In genomic region chr4:35359376-35359775, GRCm38 (mm10) we compare ENCODE assay signal across 22 mouse cellular contexts.
DNase-seq lines count a peak whose midpoint lies in the region; ATAC-seq and TF ChIP-seq lines count a peak whose summit lies in the region.
"Had no signal": no experiment of that assay in that cellular context is flagged by ENCODE, and none has a peak within 500 bp of the region (broad histone marks: within the 10 kb centered on the region; RNA-seq: fewer than 3 reads in every experiment).

No protein-coding gene starts in this region.

- DNase-seq in cerebellum, postnatal 10 days: peak; percentile 74 to 77
- no peak for DNase-seq in cerebellum, adult 11-12 months
- DNase-seq in cerebellum, postnatal 14 days: peak; percentile 65 to 71
- DNase-seq in cerebellum, postnatal 36 days: no peak
- DNase-seq in gastrocnemius, adult 2 months: no peak
- DNase-seq in gastrocnemius, adult 8-10 months (ENCODE audit: low spot score in 2 of 2): no peak
- peak; percentile 7 for DNase-seq in liver, embryonic 11.5 days (ENCODE audit: low spot score)
- no peak for DNase-seq in liver
- DNase-seq: adrenal gland, adult 2 months; adrenal gland, adult 8-10 months; adrenal gland, postnatal 10 days; adrenal gland, postnatal 14 days; adrenal gland, postnatal 25 days; adrenal gland, postnatal 36 days; B cell, adult 2 months; cerebellum, adult 11 months; cerebellum, adult 18-20 months had no signal

- no peaks in the 10 kb centered on the region for H3K9me3 ChIP-seq in liver, embryonic 11.5 days (ENCODE audit: control insufficient read depth, low read length)
- H3K9me3 ChIP-seq: G1E had no signal

- intact Hi-C loops in gastrocnemius, adult 2 months (cut with DNase I): no loop called here

- no peak overlapping the region for H3K4me2 ChIP-seq in liver, embryonic 11.5 days

- no peaks in the 10 kb centered on the region for H3K36me3 ChIP-seq in liver, embryonic 11.5 days (ENCODE audit: control insufficient read depth, insufficient read depth, low read length)
- H3K36me3 ChIP-seq: G1E had no signal

- 89% methylated on average over 3 of the region's 3 CpGs for WGBS in liver, embryonic 11.5 days

- no peak overlapping the region for H3K9ac ChIP-seq in liver, embryonic 11.5 days (ENCODE audit: low read depth, low read length)

- no peak for TF ChIP-seq CTCF in gastrocnemius, adult 2 months (IDR thresholded peaks at IDR 0.05)

- no peak for ATAC-seq in liver, embryonic 11.5 days (replicated peaks; ENCODE audit: low FRiP score)
- ATAC-seq: activated CD4-positive, CD25-positive, alpha-beta regulatory T cell, adult 4 months; CD4-positive, CD25-positive, alpha-beta regulatory T cell, adult 4 months; Patski had no signal

- no peak overlapping the region for H3K4me3 ChIP-seq in gastrocnemius, adult 2 months
- H3K4me3 ChIP-seq in liver, embryonic 11.5 days (ENCODE audit: low read depth, low read length): no peak overlapping the region

- peak overlapping the region; percentile 58 for H3K27ac ChIP-seq in gastrocnemius, adult 2 months
- H3K27ac ChIP-seq in liver, embryonic 11.5 days (ENCODE audit: low read depth, low read length): no peak overlapping the region

- H3K27me3 ChIP-seq in liver, embryonic 11.5 days (replicated peaks; ENCODE audit: control insufficient read depth, insufficient read depth, low read length): no peaks in the 10 kb centered on the region
- H3K27me3 ChIP-seq: CH12.LX had no signal

- no peaks in the 10 kb centered on the region for H3K4me1 ChIP-seq in liver, embryonic 11.5 days (replicated peaks; ENCODE audit: control insufficient read depth, insufficient read depth, low read length)

Comparison
In these comparisons a context has a peak if more than half of its experiments do, and no peak if none do; other contexts are left out.
1. DNase-seq: peak in cerebellum, postnatal 10 days (2 of 2), cerebellum, postnatal 14 days (2 of 2) and liver, embryonic 11.5 days (single experiment); none in cerebellum, adult 11-12 months (single experiment), cerebellum, postnatal 36 days (0 of 2), gastrocnemius, adult 2 months (single experiment), gastrocnemius, adult 8-10 months (0 of 2) and liver (single experiment).